12 mouse cellular contexts compared by ENCODE assay signal in the genomic region with DNA sequence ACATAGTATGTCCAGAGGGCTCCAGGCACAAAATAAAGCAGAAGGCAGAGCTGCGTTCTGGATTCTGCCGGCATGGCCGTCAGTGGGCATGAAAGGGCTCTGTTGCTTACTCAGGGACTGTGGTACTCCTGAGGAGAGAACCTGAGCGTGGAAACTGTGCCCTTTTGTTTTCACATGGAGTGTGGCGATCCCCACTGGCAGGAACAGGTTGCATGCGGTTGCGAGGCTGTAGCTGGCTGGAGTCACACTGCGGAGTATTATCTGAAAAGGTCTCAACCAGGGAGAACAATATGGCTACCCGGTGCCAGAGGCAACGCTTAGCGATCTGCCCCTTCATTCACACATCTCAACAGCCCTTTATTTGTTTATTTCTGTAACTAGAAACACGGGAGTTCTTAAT.
DNase-seq lines count a peak whose midpoint lies in the region; ATAC-seq and TF ChIP-seq lines count a peak whose summit lies in the region.
"Had no signal": no experiment of that assay in that cellular context is flagged by ENCODE, and none has a peak within 500 bp of the region (broad histone marks: within the 10 kb centered on the region; RNA-seq: fewer than 3 reads in every experiment).

No protein-coding gene starts in this region.

- TF ChIP-seq CTCF in lung, embryonic 14.5 days (IDR thresholded peaks at IDR 0.05; ENCODE audit: low read depth) = no peak

- H3K27me3 ChIP-seq in heart, embryonic 12.5 days (replicated peaks) = no peaks in the 10 kb centered on the region
- H3K27me3 ChIP-seq in lung, embryonic 14.5 days (ENCODE audit: insufficient read depth, low read length) = no peaks in the 10 kb centered on the region
- no peaks in the 10 kb centered on the region for H3K27me3 ChIP-seq in midbrain, embryonic 15.5 days (replicated peaks)

- H3K4me3 ChIP-seq in heart, embryonic 12.5 days = no peak overlapping the region
- no peak overlapping the region for H3K4me3 ChIP-seq in lung, embryonic 14.5 days (ENCODE audit: low read depth, low read length)
- no peak overlapping the region for H3K4me3 ChIP-seq in midbrain, embryonic 15.5 days
- H3K4me3 ChIP-seq: erythroblast, embryonic 14.5 days had no signal

- DNase-seq in heart, postnatal 4 days = no peak
- DNase-seq in lung, embryonic 14.5 days = no peak
- no peak for DNase-seq in lung, postnatal 25 days (ENCODE audit: low spot score)
- peak; percentile 69 to 74 for DNase-seq in cerebellum, postnatal 25 days
- no peak for DNase-seq in yolk sac, embryonic 10.5 days (ENCODE audit: low spot score)
- DNase-seq: liver; retina, postnatal 1 day; thymus, postnatal 36 days had no signal

- 82% methylated on average over 12 of the region's 12 CpGs for WGBS in heart, embryonic 12.5 days
- 71% methylated on average over 12 of the region's 12 CpGs for WGBS in lung, embryonic 14.5 days
- 52% methylated on average over 12 of the region's 12 CpGs for whole genome bisulfite sequencing in midbrain, embryonic 15.5 days

- 0 out of 2 replicates have a peak, but pooled peaks cover 2% of the 10 kb centered on the region for H3K9me3 ChIP-seq in heart, embryonic 12.5 days (replicated peaks)
- H3K9me3 ChIP-seq in lung, embryonic 14.5 days (ENCODE audit: low read depth, low read length) = no peaks in the 10 kb centered on the region
- no peaks in the 10 kb centered on the region for H3K9me3 ChIP-seq in midbrain, embryonic 15.5 days

- H3K4me1 ChIP-seq in heart, embryonic 12.5 days (replicated peaks) = peaks cover 53% of the 10 kb centered on the region
- H3K4me1 ChIP-seq in lung, embryonic 14.5 days (ENCODE audit: insufficient read depth) = peaks cover 27% of the 10 kb centered on the region
- H3K4me1 ChIP-seq in midbrain, embryonic 15.5 days = peaks cover 28% of the 10 kb centered on the region

- ATAC-seq in heart, embryonic 12.5 days (ENCODE audit: insufficient number of reproducible peaks, low FRiP score) = no peak
- ATAC-seq in lung, embryonic 14.5 days (ENCODE audit: insufficient read depth) = no peak
- no peak; the same call in 1 of the 2 replicates for ATAC-seq in midbrain, embryonic 15.5 days (replicated peaks)
- ATAC-seq in inflammation-experienced regulatory T-cells, adult 6 months = no peak

- H3K4me2 ChIP-seq in heart, embryonic 12.5 days = no peak overlapping the region
- no peak overlapping the region for H3K4me2 ChIP-seq in lung, embryonic 14.5 days
- no peak overlapping the region for H3K4me2 ChIP-seq in midbrain, embryonic 15.5 days

- H3K9ac ChIP-seq in heart, embryonic 12.5 days = no peak overlapping the region
- H3K9ac ChIP-seq in lung, embryonic 14.5 days = no peak overlapping the region
- H3K9ac ChIP-seq in midbrain, embryonic 15.5 days = no peak overlapping the region

- H3K27ac ChIP-seq in heart, embryonic 12.5 days (ENCODE audit: poor library complexity, severe bottlenecking) = peak overlapping the region; percentile 92; the same call in 1 of the 2 replicates
- peak overlapping the region; percentile 75; the same call in 1 of the 2 replicates for H3K27ac ChIP-seq in lung, embryonic 14.5 days (ENCODE audit: low read depth)
- peak overlapping the region; percentile 85 for H3K27ac ChIP-seq in midbrain, embryonic 15.5 days

- no peaks in the 10 kb centered on the region for H3K36me3 ChIP-seq in heart, embryonic 12.5 days
- no peaks in the 10 kb centered on the region for H3K36me3 ChIP-seq in lung, embryonic 14.5 days (ENCODE audit: insufficient read depth)
- no peaks in the 10 kb centered on the region for H3K36me3 ChIP-seq in midbrain, embryonic 15.5 days (replicated peaks)

Comparison
In these comparisons a context has a peak if more than half of its experiments do, and no peak if none do; other contexts are left out.
1. DNase-seq: peak in cerebellum, postnatal 25 days (2 of 2); none in heart, postnatal 4 days (single experiment), lung, embryonic 14.5 days (single experiment), lung, postnatal 25 days (single experiment) and yolk sac, embryonic 10.5 days (single experiment).
2. Peak in every context shown above with its lines, with median percentiles within 50 percentile points of each other: H3K27ac ChIP-seq.